Mouse (Mus musculus) thymus, adult 2 months (tissue): Measurements from ENCODE around the gene Hist3h2ba.

Experiments used
- CTCF ChIP-seq: fragments of 200-500 bp; IDR thresholded peaks from 2 replicates; pipeline ENCODE4 v1.5.1; 2012; ENCODE audit warnings: mild to moderate bottlenecking, control low read depth, low read length, moderate library complexity, borderline replicate concordance; ENCODE audit not compliant: control insufficient read depth, poor library complexity, insufficient read depth; ENCODE audit errors: extremely low read depth
- POLR2A ChIP-seq: fragments of 200-500 bp; IDR thresholded peaks from 2 replicates; pipeline ENCODE4 v1.6.1; 2012; ENCODE audit warnings: mild to moderate bottlenecking, low read length, control low read depth, moderate library complexity; ENCODE audit not compliant: control insufficient read depth, poor library complexity, insufficient read depth; ENCODE audit errors: extremely low read depth

GRCm38 (mm10) chr11:58917745-58918366, 30.9 kb upstream of the Hist3h2ba start, which contains the start of gene Btnl10:
- TF ChIP-seq CTCF (no peak), POLR2A (no peak)
